Mouse (Mus musculus): Measurements from ENCODE around the gene Fars2.

Gene Fars2

GRCm38 (mm10) chr13:36117143-36118014 lies at the start of gene Fars2, which contains the start of gene Lyrm4:
TSS of gene Fars2 (plus strand) at chr13:36117412.
TSS of gene Lyrm4 (minus strand) at chr13:36117526.
- in situ Hi-C loops (cut with MseI, MboI): no loop called here

- in situ Hi-C loops (cut with MseI, MboI): no loop called here
These were observed 42.7 kb upstream of the Fars2 start for GRCm38 (mm10) chr13:36074484-36074883.

- in situ Hi-C loops (cut with MseI, MboI): no loop called here
These were observed 35.6 kb upstream of the Fars2 start for GRCm38 (mm10) chr13:36081591-36081990.

- in situ Hi-C loops (cut with MseI, MboI): no loop called here
These were observed 32.5 kb upstream of the Fars2 start for GRCm38 (mm10) chr13:36084701-36085100.

- in situ Hi-C loops (cut with MseI, MboI): no loop called here
These were observed 31.2 kb upstream of the Fars2 start for GRCm38 (mm10) chr13:36085971-36086370.

GRCm38 (mm10) chr13:36086608-36087391 lies 30.4 kb upstream of the Fars2 start:
- in situ Hi-C loops (cut with MseI, MboI): no loop called here

GRCm38 (mm10) chr13:36087427-36087826 lies 29.8 kb upstream of the Fars2 start:
- in situ Hi-C loops (cut with MseI, MboI): no loop called here

- in situ Hi-C loops (cut with MseI, MboI): no loop called here
These were observed 29.0 kb upstream of the Fars2 start for GRCm38 (mm10) chr13:36088168-36088567.

- in situ Hi-C loops (cut with MseI, MboI): no loop called here
These were observed 20.4 kb upstream of the Fars2 start for GRCm38 (mm10) chr13:36096684-36097383.

- in situ Hi-C loops (cut with MseI, MboI): no loop called here
These were observed 11.6 kb upstream of the Fars2 start for GRCm38 (mm10) chr13:36105591-36105990.

- in situ Hi-C loops (cut with MseI, MboI): no loop called here
These were observed 8.7 kb upstream of the Fars2 start for GRCm38 (mm10) chr13:36108528-36108927.

GRCm38 (mm10) chr13:36111331-36111730 lies 5.9 kb upstream of the Fars2 start:
- in situ Hi-C loops (cut with MseI, MboI): no loop called here

- in situ Hi-C loops (cut with MseI, MboI): no loop called here
These were observed 4.0 kb upstream of the Fars2 start for GRCm38 (mm10) chr13:36113181-36113580.

GRCm38 (mm10) chr13:36116520-36117142 lies 581 bp upstream of the Fars2 start:
- in situ Hi-C loops (cut with MseI, MboI): no loop called here

- in situ Hi-C loops (cut with MseI, MboI): no loop called here
These were observed 2.5 kb downstream of the Fars2 start for GRCm38 (mm10) chr13:36119684-36120083.

GRCm38 (mm10) chr13:36120606-36121005 lies 3.4 kb downstream of the Fars2 start:
- in situ Hi-C loops (cut with MseI, MboI): no loop called here

- in situ Hi-C loops (cut with MseI, MboI): no loop called here
These were observed 12.3 kb downstream of the Fars2 start for GRCm38 (mm10) chr13:36129360-36130054.

GRCm38 (mm10) chr13:36131401-36131800 lies 14.2 kb downstream of the Fars2 start:
- in situ Hi-C loops (cut with MseI, MboI): no loop called here

- in situ Hi-C loops (cut with MseI, MboI): no loop called here
These were observed 14.9 kb downstream of the Fars2 start for GRCm38 (mm10) chr13:36131992-36132649.

- in situ Hi-C loops (cut with MseI, MboI): no loop called here
These were observed 22.5 kb downstream of the Fars2 start for GRCm38 (mm10) chr13:36139703-36140102.
